Comparison of ENCODE assay signal across 21 mouse cellular contexts in the genomic region with DNA sequence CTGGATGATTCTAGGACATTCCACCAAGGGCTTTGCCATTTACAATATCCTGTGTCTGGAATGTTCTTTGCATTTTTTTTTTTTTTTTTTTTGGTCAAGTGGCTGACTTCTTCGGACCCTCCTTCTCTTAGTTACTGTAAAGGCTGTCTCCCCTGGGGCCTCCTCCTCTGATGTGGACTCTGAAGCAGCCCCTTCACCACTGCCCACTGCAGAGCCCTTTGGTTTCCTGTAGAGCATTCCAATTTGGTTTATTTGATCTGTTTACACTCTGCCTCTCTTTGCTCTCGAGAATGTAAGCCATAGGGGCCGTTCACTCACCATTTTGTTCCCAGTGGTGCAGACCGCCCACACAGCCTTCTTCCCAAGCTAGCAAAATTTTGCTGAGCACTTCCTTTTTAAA.
A peak's percentile ranks its signal among the peaks of the same experiment; 100 is the strongest.
DNase-seq lines count a peak whose midpoint lies in the region; ATAC-seq and TF ChIP-seq lines count a peak whose summit lies in the region.
"Had no signal": no experiment of that assay in that cellular context is flagged by ENCODE, and none has a peak within 500 bp of the region (broad histone marks: within the 10 kb centered on the region; RNA-seq: fewer than 3 reads in every experiment).

No protein-coding gene starts in this region.

- TF ChIP-seq POLR2A in lung, adult 2 months (IDR thresholded peaks at IDR 0.05; ENCODE audit: borderline replicate concordance, extremely low read depth, low read depth, low read length) = no peak

- no peak overlapping the region for H3K4me2 ChIP-seq in forebrain, embryonic 12.5 days
- no peak overlapping the region for H3K4me2 ChIP-seq in forebrain, embryonic 16.5 days (ENCODE audit: low read length)
- H3K4me2 ChIP-seq in lung, embryonic 15.5 days = no peak overlapping the region
- H3K4me2 ChIP-seq in embryonic facial prominence, embryonic 14.5 days (ENCODE audit: low read depth, low read length) = no peak overlapping the region
- no peak overlapping the region for H3K4me2 ChIP-seq in neural tube, embryonic 15.5 days
- H3K4me2 ChIP-seq: hindbrain, embryonic 14.5 days; liver, embryonic 11.5 days; midbrain, embryonic 15.5 days; stomach, embryonic 15.5 days had no signal

- H3K4me3 ChIP-seq in forebrain, embryonic 12.5 days (replicated peaks) = no peak overlapping the region
- H3K4me3 ChIP-seq in forebrain, embryonic 16.5 days (replicated peaks; ENCODE audit: low read length) = no peak overlapping the region
- H3K4me3 ChIP-seq in lung, embryonic 15.5 days = no peak overlapping the region
- no peak overlapping the region for H3K4me3 ChIP-seq in lung, adult 2 months (replicated peaks; ENCODE audit: extremely low read depth, low read depth, low read length)
- no peak overlapping the region for H3K4me3 ChIP-seq in embryonic facial prominence, embryonic 14.5 days (ENCODE audit: low read depth, low read length)
- H3K4me3 ChIP-seq in neural tube, embryonic 15.5 days (replicated peaks) = no peak overlapping the region
- H3K4me3 ChIP-seq: midbrain, embryonic 15.5 days; stomach, embryonic 15.5 days had no signal

- no peaks in the 10 kb centered on the region for H3K27me3 ChIP-seq in forebrain, embryonic 12.5 days
- H3K27me3 ChIP-seq in forebrain, embryonic 16.5 days (replicated peaks; ENCODE audit: control insufficient read depth, insufficient read depth, low read length) = no peaks in the 10 kb centered on the region
- no peaks in the 10 kb centered on the region for H3K27me3 ChIP-seq in lung, embryonic 15.5 days
- no peaks in the 10 kb centered on the region for H3K27me3 ChIP-seq in embryonic facial prominence, embryonic 14.5 days (replicated peaks; ENCODE audit: control insufficient read depth, insufficient read depth, low read length)
- no peaks in the 10 kb centered on the region for H3K27me3 ChIP-seq in neural tube, embryonic 15.5 days (replicated peaks)
- H3K27me3 ChIP-seq: midbrain, embryonic 15.5 days; Patski; stomach, embryonic 15.5 days had no signal

- TF ChIP-seq CTCF in lung, adult 2 months (IDR thresholded peaks at IDR 0.05; ENCODE audit: insufficient read depth, low read length) = no peak

- H3K9ac ChIP-seq in forebrain, embryonic 12.5 days = no peak overlapping the region
- H3K9ac ChIP-seq in forebrain, embryonic 16.5 days (replicated peaks; ENCODE audit: low read depth, low read length) = no peak overlapping the region
- no peak overlapping the region for H3K9ac ChIP-seq in lung, embryonic 15.5 days
- 0 out of 2 replicates have a peak overlapping the region, but pooled peaks have one; percentile 34 for H3K9ac ChIP-seq in embryonic facial prominence, embryonic 14.5 days (ENCODE audit: low read depth, low read length)
- H3K9ac ChIP-seq in neural tube, embryonic 15.5 days (replicated peaks) = no peak overlapping the region
- H3K9ac ChIP-seq: hindbrain, embryonic 14.5 days; liver, postnatal 0 days; midbrain, embryonic 15.5 days; stomach, embryonic 15.5 days had no signal

- H3K9me3 ChIP-seq in forebrain, embryonic 12.5 days = no peaks in the 10 kb centered on the region
- H3K9me3 ChIP-seq in forebrain, embryonic 16.5 days (ENCODE audit: control insufficient read depth, low read length) = no peaks in the 10 kb centered on the region
- H3K9me3 ChIP-seq in lung, embryonic 15.5 days = no peaks in the 10 kb centered on the region
- no peaks in the 10 kb centered on the region for H3K9me3 ChIP-seq in embryonic facial prominence, embryonic 14.5 days (ENCODE audit: control insufficient read depth, low read length)
- H3K9me3 ChIP-seq in neural tube, embryonic 15.5 days (replicated peaks) = no peaks in the 10 kb centered on the region
- H3K9me3 ChIP-seq: midbrain, embryonic 15.5 days; stomach, embryonic 15.5 days had no signal

- no peaks in the 10 kb centered on the region for H3K36me3 ChIP-seq in forebrain, embryonic 12.5 days (replicated peaks)
- H3K36me3 ChIP-seq in forebrain, embryonic 16.5 days (ENCODE audit: control insufficient read depth, insufficient read depth) = no peaks in the 10 kb centered on the region
- no peaks in the 10 kb centered on the region for H3K36me3 ChIP-seq in lung, embryonic 15.5 days
- no peaks in the 10 kb centered on the region for H3K36me3 ChIP-seq in embryonic facial prominence, embryonic 14.5 days (ENCODE audit: control insufficient read depth, insufficient read depth, low read length)
- no peaks in the 10 kb centered on the region for H3K36me3 ChIP-seq in neural tube, embryonic 15.5 days
- H3K36me3 ChIP-seq: G1E; midbrain, embryonic 15.5 days; stomach, embryonic 15.5 days had no signal

- DNase-seq in lung, adult 2 months = no peak
- peak; percentile 38 for DNase-seq in embryonic facial prominence, embryonic 14.5 days (ENCODE audit: low spot score)
- no peak for DNase-seq in embryo, embryonic 9.5 days (ENCODE audit: extremely low spot score)
- DNase-seq: adrenal gland, postnatal 36 days; cerebellum, adult 11 months; kidney, adult 18-20 months; liver, postnatal 0 days; thymus, adult 2 months had no signal

- 0 out of 2 replicates have a peak overlapping the region, but pooled peaks have one; percentile 38 for H3K27ac ChIP-seq in forebrain, embryonic 12.5 days
- no peak overlapping the region for H3K27ac ChIP-seq in forebrain, embryonic 16.5 days (ENCODE audit: low read length)
- peak overlapping the region; percentile 40 for H3K27ac ChIP-seq in lung, embryonic 15.5 days
- H3K27ac ChIP-seq in embryonic facial prominence, embryonic 14.5 days (replicated peaks; ENCODE audit: low read depth, low read length) = peak overlapping the region; percentile 44; the same call in 1 of the 2 replicates
- 0 out of 2 replicates have a peak overlapping the region, but pooled peaks have one; percentile 20 for H3K27ac ChIP-seq in neural tube, embryonic 15.5 days (replicated peaks)
- H3K27ac ChIP-seq: hindbrain, embryonic 14.5 days; kidney, postnatal 0 days; macrophage; midbrain, embryonic 15.5 days had no signal

- ATAC-seq in forebrain, embryonic 12.5 days (ENCODE audit: low FRiP score) = no peak
- no peak for ATAC-seq in forebrain, embryonic 16.5 days
- no peak for ATAC-seq in lung, embryonic 15.5 days (ENCODE audit: borderline replicate concordance, extremely low read depth, low FRiP score, low TSS enrichment)
- no peak for ATAC-seq in embryonic facial prominence, embryonic 14.5 days (ENCODE audit: low read depth)
- ATAC-seq in neural tube, embryonic 15.5 days (ENCODE audit: low FRiP score) = no peak
- ATAC-seq: inflammation-experienced regulatory T-cells, adult 6 months; liver, postnatal 0 days; midbrain, embryonic 15.5 days; Patski had no signal

- 59% methylated on average over 4 of the region's 4 CpGs for WGBS in forebrain, embryonic 12.5 days
- 68% methylated on average over 4 of the region's 4 CpGs for WGBS in forebrain, embryonic 16.5 days
- 31% methylated on average over 4 of the region's 4 CpGs for WGBS in lung, embryonic 15.5 days
- WGBS in lung, adult 2 months = 58% methylated on average over 4 of the region's 4 CpGs
- WGBS in embryonic facial prominence, embryonic 14.5 days = 48% methylated on average over 4 of the region's 4 CpGs
- 54% methylated on average over 4 of the region's 4 CpGs for WGBS in neural tube, embryonic 15.5 days

- H3K4me1 ChIP-seq in forebrain, embryonic 12.5 days = peaks cover 4% of the 10 kb centered on the region
- peaks cover 4% of the 10 kb centered on the region for H3K4me1 ChIP-seq in forebrain, embryonic 16.5 days (replicated peaks; ENCODE audit: control insufficient read depth, insufficient read depth, low read length)
- peaks cover 11% of the 10 kb centered on the region for H3K4me1 ChIP-seq in lung, embryonic 15.5 days
- no peaks in the 10 kb centered on the region; the same call in 1 of the 2 replicates for H3K4me1 ChIP-seq in lung, adult 2 months (ENCODE audit: control insufficient read depth, insufficient read depth, low read length)
- peaks cover 11% of the 10 kb centered on the region for H3K4me1 ChIP-seq in embryonic facial prominence, embryonic 14.5 days (ENCODE audit: control insufficient read depth, insufficient read depth, low read length)
- H3K4me1 ChIP-seq in neural tube, embryonic 15.5 days = peaks cover 8% of the 10 kb centered on the region; the same call in 1 of the 2 replicates
